Mouse (Mus musculus) ES-E14 (cell line): ENCODE measurements around the gene Mgat4e.

Source experiments
- HCFC1 ChIP-seq: IDR thresholded peaks from 2 replicates; pipeline ENCODE4 v1.6.1; 2012; ENCODE audit warnings: low read length, inconsistent platforms, borderline replicate concordance; ENCODE audit not compliant: insufficient read depth
- MAFK ChIP-seq: IDR thresholded peaks from 2 replicates; pipeline ENCODE4 v1.6.1; 2014; ENCODE audit warnings: mild to moderate bottlenecking, low read depth, low read length, inconsistent platforms; ENCODE audit not compliant: insufficient read depth
- ZC3H11A ChIP-seq: IDR thresholded peaks from 2 replicates; pipeline ENCODE4 v1.6.1; 2012; ENCODE audit warnings: low read depth, mild to moderate bottlenecking, inconsistent platforms, low read length, borderline replicate concordance

DNA sequence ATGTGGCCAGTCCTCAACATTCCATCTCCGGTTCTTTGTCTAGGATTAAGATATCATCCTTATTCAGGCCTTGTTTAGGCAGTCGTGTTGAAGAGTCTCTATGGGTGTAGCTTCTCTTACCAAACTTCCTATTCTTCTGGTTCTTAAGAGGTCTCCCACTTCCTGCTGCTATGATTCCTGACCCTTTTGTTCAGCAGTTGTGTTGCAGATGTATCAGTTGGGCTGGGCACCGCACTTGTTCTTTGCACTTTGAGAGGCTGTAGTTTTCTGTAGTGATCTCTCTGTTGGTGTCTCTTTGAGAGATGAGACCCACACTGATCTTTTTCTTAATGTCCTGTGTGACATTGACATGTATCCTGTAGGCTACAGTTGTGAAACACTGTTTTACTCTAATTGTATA is 21.1 kb upstream of the Mgat4e start:
- TF ChIP-seq ZC3H11A = no peak
- no peak for TF ChIP-seq HCFC1
- TF ChIP-seq MAFK = no peak
